Mouse (Mus musculus) retina, embryonic 14.5 days (tissue): ENCODE data around the gene Blvrb.
A peak's percentile ranks its signal among the peaks of the same experiment; 100 is the strongest.
"Not testable (repeated sequence)": the region's sequence is repeated elsewhere in the genome, so short reads cannot be mapped to it uniquely, and the experiment has no call there.

Experiments used
- DNase-seq: peaks from one replicate; pipeline ENCODE4 v3.0.0-alpha.2; 2015; ENCODE audit warnings: low spot score

Blvrb gene

GRCm38 (mm10) chr7:27480927-27481626 is 33.3 kb downstream of the Blvrb start:
- no peak for DNase-seq

GRCm38 (mm10) chr7:27481627-27481969 is 33.8 kb downstream of the Blvrb start:
- DNase-seq: peak; percentile 74

GRCm38 (mm10) chr7:27483860-27484259 is 36.1 kb downstream of the Blvrb start:
- no peak for DNase-seq

- no peak for DNase-seq
Observed at GRCm38 (mm10) chr7:27486102-27486769, 38.5 kb downstream of the Blvrb start.

GRCm38 (mm10) chr7:27486770-27487697 is 39.3 kb downstream of the Blvrb start, which contains the start of gene Sertad1:
Gene Sertad1 (plus strand): TSS chr7:27486910.
- peak; percentile 99 for DNase-seq

- no peak for DNase-seq
Observed at GRCm38 (mm10) chr7:27487740-27488268, 40.0 kb downstream of the Blvrb start.

GRCm38 (mm10) chr7:27489270-27489869 is 41.6 kb downstream of the Blvrb start:
- no peak for DNase-seq

- no peak for DNase-seq
Observed at GRCm38 (mm10) chr7:27490227-27490542, 42.4 kb downstream of the Blvrb start.

GRCm38 (mm10) chr7:27490543-27491329 is 43.0 kb downstream of the Blvrb start:
- peak; percentile 79 for DNase-seq

GRCm38 (mm10) chr7:27491856-27492255 is 44.1 kb downstream of the Blvrb start:
- DNase-seq: no peak

GRCm38 (mm10) chr7:27493022-27493421 is 45.2 kb downstream of the Blvrb start:
- DNase-seq: no peak

GRCm38 (mm10) chr7:27493450-27493849 is 45.7 kb downstream of the Blvrb start:
- DNase-seq: no peak

- not testable (repeated sequence) for DNase-seq
Observed at GRCm38 (mm10) chr7:27494659-27495367, 47.0 kb downstream of the Blvrb start.

- DNase-seq: no peak
Observed at GRCm38 (mm10) chr7:27499036-27499435, 51.3 kb downstream of the Blvrb start, which contains the start of gene Prx. Gene Prx (plus strand): TSS chr7:27499324.

- no peak for DNase-seq
Observed at GRCm38 (mm10) chr7:27501620-27502019, 53.8 kb downstream of the Blvrb start.

- no peak for DNase-seq
Observed at GRCm38 (mm10) chr7:27506765-27507370, 59.1 kb downstream of the Blvrb start.

- peak; percentile 99 for DNase-seq
Observed at GRCm38 (mm10) chr7:27507711-27508647, 60.2 kb downstream of the Blvrb start.

GRCm38 (mm10) chr7:27508648-27509005 is 60.8 kb downstream of the Blvrb start:
- DNase-seq: peak; percentile 71

- no peak for DNase-seq
Observed at GRCm38 (mm10) chr7:27510809-27511208, 63.0 kb downstream of the Blvrb start.
